Mouse (Mus musculus): Measurements from ENCODE around the gene Gm20683. TPM values are rescaled to one million over a fixed set of nuclear protein-coding genes. Genes with fewer than 3 reads are reported as not detected.

Gene Gm20683
- polyA plus RNA-seq, 1 experiment from 2014 or later = 2.9 TPM

- Histone ChIP-seq H3K9ac (peak overlapping the region; percentile 85), H3K4me2 (peak overlapping the region; percentile 78), H3K27me3 (no peaks in the 10 kb centered on the region), H3K4me3 (peak overlapping the region; percentile 71), H3K27ac (peak overlapping the region; percentile 89), H3K9me3 (no peaks in the 10 kb centered on the region), H3K4me1 (peaks cover 24% of the 10 kb centered on the region), H3K36me3 (0 out of 2 replicates have a peak, but pooled peaks cover 4% of the 10 kb centered on the region)
- WGBS = 9% methylated on average over 6 of the region's 6 CpGs
- ATAC-seq (ENCODE audit: insufficient number of reproducible peaks, insufficient read depth, low FRiP score, low TSS enrichment, low read depth) = no peak
These were observed 20.4 kb upstream of the Gm20683 start for GRCm38 (mm10) chr17:25861704-25862612.

GRCm38 (mm10) chr17:25860832-25861703, 19.5 kb upstream of the Gm20683 start, which contains the start of gene Wdr90:
TSS of gene Wdr90 (minus strand) at chr17:25861501.
- peak; percentile 86 for ATAC-seq (ENCODE audit: insufficient number of reproducible peaks, insufficient read depth, low FRiP score, low TSS enrichment, low read depth)
- Histone ChIP-seq H3K4me3 (peak within 1 kb of the TSS; percentile 71), H3K4me1 (peaks cover 24% of the 10 kb centered on the region), H3K36me3 (0 out of 2 replicates have a peak, but pooled peaks cover 4% of the 10 kb centered on the region), H3K9ac (peak within 1 kb of the TSS; percentile 85), H3K4me2 (peak within 1 kb of the TSS; percentile 78), H3K27ac (peak within 1 kb of the TSS; percentile 89), H3K27me3 (no peaks in the 10 kb centered on the region), H3K9me3 (no peaks in the 10 kb centered on the region)
- 3% methylated on average over 65 of the region's 65 CpGs for WGBS

GRCm38 (mm10) chr17:25860229-25860628, 18.7 kb upstream of the Gm20683 start:
- peaks cover 24% of the 10 kb centered on the region for H3K4me1 ChIP-seq
- H3K36me3 ChIP-seq = peaks cover 7% of the 10 kb centered on the region
- H3K27me3 ChIP-seq = no peaks in the 10 kb centered on the region
- peak overlapping the region; percentile 71 for H3K4me3 ChIP-seq
- H3K9me3 ChIP-seq = no peaks in the 10 kb centered on the region
- peak overlapping the region; percentile 78 for H3K4me2 ChIP-seq
- H3K9ac ChIP-seq = peak overlapping the region; percentile 85
- WGBS = 92% methylated on average over 6 of the region's 6 CpGs
- ATAC-seq (ENCODE audit: insufficient number of reproducible peaks, insufficient read depth, low FRiP score, low TSS enrichment, low read depth) = no peak
- no peak overlapping the region for H3K27ac ChIP-seq

GRCm38 (mm10) chr17:25844396-25844901, 2.9 kb upstream of the Gm20683 start, which contains the start of gene Rhot2:
TSS of gene Rhot2 (minus strand) at chr17:25844851.
- peak; percentile 89 for ATAC-seq (ENCODE audit: insufficient number of reproducible peaks, insufficient read depth, low FRiP score, low TSS enrichment, low read depth)
- peak within 1 kb of the TSS; percentile 83 for H3K4me3 ChIP-seq
- WGBS = 2% methylated on average over 21 of the region's 21 CpGs
- no peaks in the 10 kb centered on the region for H3K27me3 ChIP-seq
- H3K9me3 ChIP-seq = no peaks in the 10 kb centered on the region
- peaks cover 16% of the 10 kb centered on the region for H3K4me1 ChIP-seq
- peaks cover 77% of the 10 kb centered on the region for H3K36me3 ChIP-seq
- H3K4me2 ChIP-seq = peak within 1 kb of the TSS; percentile 87
- H3K27ac ChIP-seq = peak within 1 kb of the TSS; percentile 89
- H3K9ac ChIP-seq = peak within 1 kb of the TSS; percentile 91

GRCm38 (mm10) chr17:25843636-25844395, 2.3 kb upstream of the Gm20683 start:
- Histone ChIP-seq H3K36me3 (peaks cover 77% of the 10 kb centered on the region), H3K4me2 (peak overlapping the region; percentile 87), H3K27me3 (no peaks in the 10 kb centered on the region), H3K4me3 (peak overlapping the region; percentile 83), H3K27ac (peak overlapping the region; percentile 89), H3K4me1 (peaks cover 16% of the 10 kb centered on the region), H3K9ac (peak overlapping the region; percentile 91), H3K9me3 (no peaks in the 10 kb centered on the region)
- 2% methylated on average over 38 of the region's 38 CpGs for WGBS
- ATAC-seq (ENCODE audit: insufficient number of reproducible peaks, insufficient read depth, low FRiP score, low TSS enrichment, low read depth) = 0 out of 2 replicates have a peak, but pooled peaks have one; percentile 1

GRCm38 (mm10) chr17:25843122-25843521, 1.6 kb upstream of the Gm20683 start:
- H3K4me3 ChIP-seq = peak overlapping the region; percentile 83
- peak overlapping the region; percentile 91 for H3K9ac ChIP-seq
- no peaks in the 10 kb centered on the region for H3K9me3 ChIP-seq
- H3K4me2 ChIP-seq = peak overlapping the region; percentile 87
- 91% methylated on average over 4 of the region's 4 CpGs for WGBS
- peaks cover 16% of the 10 kb centered on the region for H3K4me1 ChIP-seq
- H3K27me3 ChIP-seq = no peaks in the 10 kb centered on the region
- no peak overlapping the region for H3K27ac ChIP-seq
- peaks cover 74% of the 10 kb centered on the region for H3K36me3 ChIP-seq
- no peak for ATAC-seq (ENCODE audit: insufficient number of reproducible peaks, insufficient read depth, low FRiP score, low TSS enrichment, low read depth)

GRCm38 (mm10) chr17:25842509-25842908, 946 bp upstream of the Gm20683 start:
- H3K4me2 ChIP-seq = no peak overlapping the region
- WGBS = 82% methylated on average over 3 of the region's 3 CpGs
- no peak overlapping the region for H3K4me3 ChIP-seq

GRCm38 (mm10) chr17:25840519-25840918, 1.0 kb downstream of the Gm20683 start:
- H3K27ac ChIP-seq = no peak overlapping the region
- peaks cover 59% of the 10 kb centered on the region for H3K36me3 ChIP-seq
- no peak overlapping the region for H3K4me3 ChIP-seq
- no peaks in the 10 kb centered on the region for H3K27me3 ChIP-seq
- ATAC-seq (ENCODE audit: insufficient number of reproducible peaks, insufficient read depth, low FRiP score, low TSS enrichment, low read depth) = no peak
- no peaks in the 10 kb centered on the region for H3K9me3 ChIP-seq
- peaks cover 38% of the 10 kb centered on the region for H3K4me1 ChIP-seq
- WGBS = 95% methylated on average over 6 of the region's 6 CpGs
- no peak overlapping the region for H3K4me2 ChIP-seq
- H3K9ac ChIP-seq = 0 out of 2 replicates have a peak overlapping the region, but pooled peaks have one; percentile 6

More at GRCm38 (mm10) chr17:25842509-25842908, 946 bp upstream of the Gm20683 start:
- Histone ChIP-seq H3K9me3 (no peaks in the 10 kb centered on the region), H3K36me3 (peaks cover 73% of the 10 kb centered on the region), H3K27ac (no peak overlapping the region), H3K27me3 (no peaks in the 10 kb centered on the region), H3K9ac (no peak overlapping the region), H3K4me1 (peaks cover 18% of the 10 kb centered on the region)
- no peak for ATAC-seq (ENCODE audit: insufficient number of reproducible peaks, insufficient read depth, low FRiP score, low TSS enrichment, low read depth)

- Histone ChIP-seq H3K27me3 (no peaks in the 10 kb centered on the region), H3K36me3 (peaks cover 62% of the 10 kb centered on the region), H3K4me3 (no peak overlapping the region), H3K9ac (0 out of 2 replicates have a peak overlapping the region, but pooled peaks have one; percentile 6), H3K4me2 (no peak overlapping the region), H3K27ac (no peak overlapping the region), H3K9me3 (no peaks in the 10 kb centered on the region), H3K4me1 (peaks cover 43% of the 10 kb centered on the region)
- no peak for ATAC-seq (ENCODE audit: insufficient number of reproducible peaks, insufficient read depth, low FRiP score, low TSS enrichment, low read depth)
- whole genome bisulfite sequencing = 81% methylated on average over 14 of the region's 14 CpGs
These were observed 1.9 kb downstream of the Gm20683 start for GRCm38 (mm10) chr17:25839455-25840235.

GRCm38 (mm10) chr17:25838904-25839303, 2.7 kb downstream of the Gm20683 start:
- peaks cover 48% of the 10 kb centered on the region for H3K4me1 ChIP-seq
- H3K9ac ChIP-seq = 0 out of 2 replicates have a peak overlapping the region, but pooled peaks have one; percentile 6
- H3K36me3 ChIP-seq = peaks cover 64% of the 10 kb centered on the region
- no peaks in the 10 kb centered on the region for H3K27me3 ChIP-seq
- no peak for ATAC-seq (ENCODE audit: insufficient number of reproducible peaks, insufficient read depth, low FRiP score, low TSS enrichment, low read depth)
- H3K4me2 ChIP-seq = no peak overlapping the region
- H3K9me3 ChIP-seq = no peaks in the 10 kb centered on the region
- 91% methylated on average over 4 of the region's 4 CpGs for WGBS
- H3K4me3 ChIP-seq = no peak overlapping the region
- H3K27ac ChIP-seq = no peak overlapping the region

Data from embryonic facial prominence, embryonic 13.5 days (tissue).